Mouse (Mus musculus) spleen, adult 2 months (tissue): ENCODE measurements around the gene Magi1. TPM values are rescaled to one million over a fixed set of nuclear protein-coding genes. Genes with fewer than 3 reads are reported as not detected.

Experiments
- DNase-seq, 2 experiments: peaks; one replicate each; pipeline versions ENCODE4 v3.0.0 to v3.0.0-alpha.2; 2012 to 2021; ENCODE audit warnings: low spot score in 2 of 2, low read depth in 1 of 2
- H3K27ac ChIP-seq: fragments of 200-500 bp; 2 replicates; pipeline ENCODE4 v1.5.1; 2012; ENCODE audit warnings: low read length, inconsistent platforms; ENCODE audit not compliant: insufficient read depth
- H3K27me3 ChIP-seq: fragments of 200-500 bp; 2 replicates; pipeline ENCODE4 v1.6.1; 2012; ENCODE audit warnings: mild to moderate bottlenecking, moderate library complexity, low read length, inconsistent platforms; ENCODE audit not compliant: control insufficient read depth, insufficient read depth
- H3K36me3 ChIP-seq: fragments of 200-500 bp; 2 replicates; pipeline ENCODE4 v1.6.1; 2012; ENCODE audit warnings: mild to moderate bottlenecking, low read length, inconsistent platforms; ENCODE audit not compliant: control insufficient read depth, insufficient read depth
- H3K4me1 ChIP-seq: fragments of 200-500 bp; 2 replicates; pipeline ENCODE4 v1.6.1; 2011; ENCODE audit warnings: inconsistent platforms; ENCODE audit not compliant: control insufficient read depth, insufficient read depth, insufficient read length
- H3K4me3 ChIP-seq: fragments of 200-500 bp; 2 replicates; pipeline ENCODE4 v1.5.1; 2011; ENCODE audit warnings: mild to moderate bottlenecking, inconsistent platforms; ENCODE audit not compliant: insufficient read depth, insufficient read length; ENCODE audit errors: extremely low read depth
- CTCF ChIP-seq: fragments of 200-500 bp; IDR thresholded peaks from 2 replicates; pipeline ENCODE4 v1.5.1; 2011; ENCODE audit warnings: mild to moderate bottlenecking, inconsistent platforms; ENCODE audit not compliant: insufficient read depth, insufficient read length, insufficient replicate concordance; ENCODE audit errors: extremely low read depth
- POLR2A ChIP-seq: fragments of 200-500 bp; IDR thresholded peaks from 2 replicates; pipeline ENCODE4 v1.6.1; 2011; ENCODE audit warnings: low read depth, low read length, inconsistent platforms
- WGBS: fragments of 180-500 bp; shearing (Covaris S2); methylation state at CpG from one replicate; pipeline ENCODE4 v1.1.7; 2018; 5-methylcytosine and 5-hydroxymethylcytosine counted together
- polyA plus RNA-seq: library from polyadenylated mRNA; depleted of rRNA; stranded (reverse); fragments of >200 nt; gene quantifications from 2 replicates; pipeline ENCODE4 v1.2.3, GENCODE M21; 2012

The Magi1 gene
- polyA plus RNA-seq, 1 experiment: 1.6 TPM

DNA sequence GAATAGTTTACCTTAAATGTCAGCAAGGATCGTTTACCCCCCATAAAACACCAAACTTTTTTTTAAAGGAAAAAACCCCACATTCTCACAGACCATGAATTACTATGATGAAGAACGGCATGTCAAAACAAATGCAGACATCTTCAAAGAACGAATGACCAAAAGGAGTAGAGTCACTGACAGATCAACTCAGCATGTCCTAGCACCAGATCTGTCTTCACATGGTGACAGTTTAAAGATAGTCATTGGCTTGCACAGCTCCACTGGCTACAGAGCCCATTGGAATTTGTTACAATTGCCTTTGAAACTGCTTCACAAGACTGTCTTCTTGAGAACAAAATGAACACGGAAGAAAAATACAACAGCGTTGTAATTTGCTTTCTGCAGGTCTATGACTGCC lies 212.0 kb downstream of the Magi1 start:
- H3K27me3 ChIP-seq: no peaks in the 10 kb centered on the region
- H3K27ac ChIP-seq: no peak overlapping the region
- DNase-seq: no peak
- no peaks in the 10 kb centered on the region for H3K36me3 ChIP-seq
- no peak overlapping the region for H3K4me3 ChIP-seq
- TF ChIP-seq CTCF (no peak), POLR2A (no peak)
- 75% methylated on average over 5 of the region's 5 CpGs for WGBS
- H3K4me1 ChIP-seq: no peaks in the 10 kb centered on the region

DNA sequence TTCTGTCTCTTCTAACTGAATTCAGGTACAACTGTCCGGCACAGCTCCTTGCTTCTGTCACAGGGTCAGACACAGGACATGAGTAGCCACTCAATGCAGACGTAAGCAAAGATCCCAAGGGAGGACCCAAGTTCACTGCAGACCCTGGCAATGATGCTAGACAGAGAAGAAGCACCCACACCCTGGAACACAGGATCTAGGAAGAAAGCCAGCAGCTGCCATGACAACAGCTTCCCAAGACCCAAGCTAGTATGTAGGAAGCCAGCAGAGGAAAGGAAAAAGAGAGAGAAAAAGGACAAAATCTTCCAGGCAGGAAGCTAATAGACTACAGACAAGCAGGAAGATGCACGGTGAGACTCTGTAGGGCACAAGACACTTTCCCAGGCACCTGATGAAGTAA lies 213.0 kb downstream of the Magi1 start:
- WGBS: 81% methylated on average over 3 of the region's 3 CpGs
- H3K27ac ChIP-seq: no peak overlapping the region
- H3K36me3 ChIP-seq: no peaks in the 10 kb centered on the region
- no peaks in the 10 kb centered on the region for H3K27me3 ChIP-seq
- H3K4me1 ChIP-seq: no peaks in the 10 kb centered on the region
- no peak overlapping the region for H3K4me3 ChIP-seq
- DNase-seq: no peak
- no peak for TF ChIP-seq CTCF

DNA sequence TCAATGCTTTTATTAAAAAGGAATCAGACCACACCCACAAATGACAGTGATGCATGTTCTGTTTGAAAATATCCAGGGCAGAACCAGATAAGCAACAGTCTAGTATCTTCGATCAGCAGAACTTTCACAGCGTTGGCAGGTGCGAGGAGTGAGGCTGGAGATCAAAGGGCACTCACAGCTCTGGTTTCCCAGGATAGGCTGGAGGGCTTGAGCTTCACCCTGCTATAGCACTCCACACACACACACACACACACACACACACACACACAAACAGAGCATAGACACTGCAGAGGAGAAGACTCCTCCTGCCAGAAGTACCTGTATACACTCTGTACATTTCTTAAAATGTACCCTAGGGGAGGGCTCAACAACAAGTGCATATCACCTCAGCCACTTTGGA lies 214.3 kb downstream of the Magi1 start:
- no peak for TF ChIP-seq CTCF
- no peak for TF ChIP-seq POLR2A
- Histone ChIP-seq H3K36me3 (no peaks in the 10 kb centered on the region), H3K4me3 (no peak overlapping the region), H3K27me3 (no peaks in the 10 kb centered on the region), H3K4me1 (peaks cover 3% of the 10 kb centered on the region; the same call in 1 of the 2 replicates), H3K27ac (no peak overlapping the region)
- no peak for DNase-seq
- 79% methylated on average over 3 of the region's 3 CpGs for WGBS

DNA sequence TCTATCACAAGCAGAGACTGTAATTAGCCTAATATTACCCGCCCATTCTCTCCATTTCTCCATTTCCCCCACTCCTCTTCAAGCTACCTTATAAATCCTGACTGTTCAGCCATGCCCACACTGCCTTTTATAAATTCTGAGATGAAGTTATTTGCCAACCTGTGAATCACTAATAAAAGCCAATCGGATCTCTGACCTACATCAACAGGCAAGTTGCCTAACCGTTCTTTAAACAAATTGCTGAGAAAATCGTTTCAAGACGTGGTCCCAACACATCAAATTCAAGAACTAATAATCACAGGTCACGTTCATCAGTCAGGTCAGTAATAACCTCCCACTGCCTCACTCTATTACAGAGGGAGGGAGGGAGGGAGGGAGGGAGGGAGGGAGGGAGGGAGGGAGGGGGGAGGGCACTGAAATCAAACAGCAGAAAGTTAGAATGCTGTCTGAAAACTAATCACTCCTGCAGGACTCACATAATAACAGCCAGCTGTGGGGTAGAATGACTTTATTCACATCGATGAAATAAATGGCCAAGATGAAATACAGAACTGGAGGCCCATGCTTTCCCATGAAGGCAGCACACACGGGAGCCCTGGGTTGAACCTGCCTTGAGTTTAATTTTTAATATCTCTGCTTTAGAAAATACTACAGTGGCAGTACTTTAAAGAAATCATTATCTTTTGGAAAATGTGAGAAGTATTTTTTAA lies 215.8 kb downstream of the Magi1 start:
- DNase-seq: no peak

DNA sequence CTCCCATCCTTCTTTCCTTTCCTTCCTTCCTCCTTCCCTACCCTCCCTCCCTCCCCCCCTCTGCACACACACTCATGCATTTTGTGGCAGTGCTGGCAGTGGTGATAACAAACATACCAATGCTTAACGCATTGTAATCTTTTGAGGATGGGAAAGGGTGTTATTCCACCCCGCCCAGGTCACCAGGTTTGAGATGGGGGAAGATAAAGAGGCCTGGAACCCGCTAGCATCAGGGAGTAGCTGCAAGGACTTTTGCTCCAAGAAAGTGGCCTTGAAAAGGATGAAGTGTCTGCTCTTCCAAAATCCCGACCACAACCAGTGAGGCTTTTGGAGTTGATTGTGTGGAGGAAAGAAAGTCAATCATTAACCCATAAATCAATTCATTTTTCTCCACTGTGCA lies 218.9 kb downstream of the Magi1 start:
- Histone ChIP-seq H3K4me1 (peaks cover 7% of the 10 kb centered on the region; the same call in 1 of the 2 replicates), H3K4me3 (no peak overlapping the region), H3K36me3 (no peaks in the 10 kb centered on the region), H3K27ac (no peak overlapping the region), H3K27me3 (no peaks in the 10 kb centered on the region)
- 84% methylated on average over 4 of the region's 4 CpGs for WGBS
- DNase-seq: no peak
- TF ChIP-seq CTCF (no peak), POLR2A (no peak)

More for the DNA sequence above, 215.8 kb downstream of the Magi1 start:
- H3K27me3 ChIP-seq: no peaks in the 10 kb centered on the region
- H3K27ac ChIP-seq: no peak overlapping the region
- H3K4me3 ChIP-seq: no peak overlapping the region
- no peaks in the 10 kb centered on the region for H3K36me3 ChIP-seq
- TF ChIP-seq POLR2A (no peak), CTCF (no peak)
- H3K4me1 ChIP-seq: peaks cover 5% of the 10 kb centered on the region; the same call in 1 of the 2 replicates
- 84% methylated on average over 8 of the region's 8 CpGs for WGBS

DNA sequence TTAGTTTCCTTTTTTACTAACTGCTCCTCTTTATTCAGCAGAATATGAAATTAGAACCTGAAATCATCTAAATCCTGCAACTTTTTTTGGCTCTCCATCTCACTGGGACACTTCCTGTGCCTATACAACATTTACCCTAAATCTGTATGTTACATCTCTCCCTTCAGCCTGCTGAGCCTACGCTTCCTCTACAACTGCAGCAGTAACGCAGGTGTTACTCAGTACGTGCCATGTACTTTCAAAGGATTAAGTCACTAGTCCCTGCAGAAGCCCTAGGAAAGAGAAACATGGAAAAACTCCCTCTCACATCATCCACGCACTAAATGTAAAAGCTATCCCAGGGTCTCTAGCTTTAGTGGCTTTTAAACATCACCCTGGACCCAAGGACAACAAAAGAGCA lies 220.2 kb downstream of the Magi1 start:
- no peak for DNase-seq
- 61% methylated on average over 4 of the region's 4 CpGs for WGBS
- TF ChIP-seq POLR2A: no peak
- TF ChIP-seq CTCF: no peak
- H3K27me3 ChIP-seq: no peaks in the 10 kb centered on the region
- H3K27ac ChIP-seq: peak overlapping the region; percentile 76; the same call in 1 of the 2 replicates
- peaks cover 7% of the 10 kb centered on the region; the same call in 1 of the 2 replicates for H3K4me1 ChIP-seq
- H3K36me3 ChIP-seq: no peaks in the 10 kb centered on the region
- H3K4me3 ChIP-seq: no peak overlapping the region

DNA sequence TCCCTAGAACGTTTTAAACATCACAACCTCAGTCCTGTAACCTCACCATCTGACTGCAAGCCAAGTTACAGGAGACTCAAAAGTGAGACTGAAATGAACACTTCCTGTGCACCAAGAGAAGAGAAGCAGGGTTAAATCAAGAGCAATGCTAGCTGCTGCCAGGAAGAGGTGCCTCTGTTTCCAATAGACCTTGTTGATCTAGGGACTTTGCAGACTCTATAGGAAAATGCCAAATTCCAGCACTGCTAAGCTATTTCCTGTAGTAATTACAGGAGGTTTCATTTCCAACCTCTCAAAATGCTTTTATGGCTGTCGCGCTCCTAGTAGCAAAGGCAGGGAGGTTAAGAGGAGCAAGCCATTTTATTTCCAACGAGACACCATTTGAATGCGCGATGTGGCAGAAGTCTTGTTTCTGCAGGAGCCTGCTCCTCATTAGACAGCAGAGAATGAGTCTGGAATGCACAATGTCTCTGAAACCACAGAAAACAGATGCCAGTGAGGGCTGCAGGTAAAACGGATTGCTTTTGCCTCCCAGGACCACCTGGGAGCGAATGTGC lies 222.2 kb downstream of the Magi1 start:
- Histone ChIP-seq H3K27ac (no peak overlapping the region), H3K36me3 (no peaks in the 10 kb centered on the region), H3K4me3 (no peak overlapping the region), H3K27me3 (no peaks in the 10 kb centered on the region), H3K4me1 (peaks cover 7% of the 10 kb centered on the region; the same call in 1 of the 2 replicates)
- WGBS: 79% methylated on average over 8 of the region's 8 CpGs
- DNase-seq: no peak
- no peak for TF ChIP-seq POLR2A
- TF ChIP-seq CTCF: no peak
